Mouse (Mus musculus): ENCODE measurements around the gene Gtpbp6. TPM values are rescaled to one million over a fixed set of nuclear protein-coding genes. Genes with fewer than 3 reads are reported as not detected.
"Not testable (repeated sequence)": the region's sequence is repeated elsewhere in the genome, so short reads cannot be mapped to it uniquely, and the experiment has no call there.

Gtpbp6 gene
- polyA plus RNA-seq, 1 experiment = 56.7 TPM

GRCm38 (mm10) chr5:110094030-110094846 lies 13.8 kb downstream of the Gtpbp6 start, which contains the start of gene Gm35315:
Gm35315 (minus strand) TSS chr5:110094420.
- Histone ChIP-seq H3K79me3 (ENCODE audit: low read depth) (no peaks in the 10 kb centered on the region), H3K36me3 (ENCODE audit: control insufficient read depth, insufficient read depth) (no peaks in the 10 kb centered on the region), H3K4me3 (ENCODE audit: insufficient read depth, poor library complexity, severe bottlenecking) (peak within 1 kb of the TSS; percentile 31), H3K79me2 (ENCODE audit: control insufficient read depth, insufficient read depth) (no peaks in the 10 kb centered on the region), H3ac (ENCODE audit: control insufficient read depth, insufficient read length, low read depth) (peak within 1 kb of the TSS; percentile 76), H3K27me3 (ENCODE audit: control insufficient read depth, insufficient read depth, insufficient read length) (no peaks in the 10 kb centered on the region)
- TF ChIP-seq MYOD1 (IDR thresholded peaks at IDR 0.05; ENCODE audit: control insufficient read depth, insufficient read length, low read depth) (no peak), MAX (IDR thresholded peaks at IDR 0.05) (peak; percentile 64)

GRCm38 (mm10) chr5:110091546-110091945 lies 16.5 kb downstream of the Gtpbp6 start:
- H3K27me3 ChIP-seq (ENCODE audit: control insufficient read depth, insufficient read depth, insufficient read length) = no peaks in the 10 kb centered on the region
- TF ChIP-seq CEBPB (IDR thresholded peaks at IDR 0.05; ENCODE audit: low read depth) (no peak), MAX (IDR thresholded peaks at IDR 0.05) (no peak), MYOD1 (IDR thresholded peaks at IDR 0.05; ENCODE audit: control insufficient read depth, insufficient read length, low read depth) (no peak), MYOG (IDR thresholded peaks at IDR 0.05; ENCODE audit: control insufficient read depth, extremely low read depth, insufficient read length) (no peak)
- H3ac ChIP-seq (ENCODE audit: control insufficient read depth, insufficient read length, low read depth) = no peak overlapping the region

GRCm38 (mm10) chr5:110086161-110086866 lies 21.7 kb downstream of the Gtpbp6 start:
- Histone ChIP-seq H3K79me2 (ENCODE audit: control insufficient read depth, insufficient read depth) (no peaks in the 10 kb centered on the region), H3K4me3 (ENCODE audit: insufficient read depth, poor library complexity, severe bottlenecking) (no peak overlapping the region), H3K79me3 (ENCODE audit: low read depth) (no peaks in the 10 kb centered on the region), H3K27me3 (ENCODE audit: control insufficient read depth, insufficient read depth, insufficient read length) (no peaks in the 10 kb centered on the region), H3K36me3 (ENCODE audit: control insufficient read depth, insufficient read depth) (no peaks in the 10 kb centered on the region), H3ac (ENCODE audit: control insufficient read depth, insufficient read length, low read depth) (no peak overlapping the region)
- TF ChIP-seq FOSL1 (IDR thresholded peaks at IDR 0.05; ENCODE audit: insufficient read depth, low read length, poor library complexity, severe bottlenecking) = no peak
- TF ChIP-seq USF1 (IDR thresholded peaks at IDR 0.05; ENCODE audit: low read depth) = no peak
- no peak for TF ChIP-seq CEBPB (IDR thresholded peaks at IDR 0.05; ENCODE audit: low read depth)
- TF ChIP-seq MAX (IDR thresholded peaks at IDR 0.05) = no peak
- TF ChIP-seq CTCF (IDR thresholded peaks at IDR 0.05; ENCODE audit: control insufficient read depth, insufficient read depth, insufficient read length) = no peak
- TF ChIP-seq MYOD1 (IDR thresholded peaks at IDR 0.05; ENCODE audit: control insufficient read depth, insufficient read length, low read depth) = no peak
- TF ChIP-seq MYOG (IDR thresholded peaks at IDR 0.05; ENCODE audit: control insufficient read depth, extremely low read depth, insufficient read length) = no peak

More at GRCm38 (mm10) chr5:110091546-110091945, 16.5 kb downstream of the Gtpbp6 start:
- no peaks in the 10 kb centered on the region for H3K79me2 ChIP-seq (ENCODE audit: control insufficient read depth, insufficient read depth)
- no peak overlapping the region for H3K4me3 ChIP-seq (ENCODE audit: insufficient read depth, poor library complexity, severe bottlenecking)
- no peaks in the 10 kb centered on the region for H3K36me3 ChIP-seq (ENCODE audit: control insufficient read depth, insufficient read depth)
- H3K79me3 ChIP-seq (ENCODE audit: low read depth) = no peaks in the 10 kb centered on the region

GRCm38 (mm10) chr5:110082961-110083360 lies 25.0 kb downstream of the Gtpbp6 start:
- Histone ChIP-seq H3K4me3 (ENCODE audit: insufficient read depth, poor library complexity, severe bottlenecking) (no peak overlapping the region), H3ac (ENCODE audit: control insufficient read depth, insufficient read length, low read depth) (no peak overlapping the region), H3K27me3 (ENCODE audit: control insufficient read depth, insufficient read depth, insufficient read length) (no peaks in the 10 kb centered on the region), H3K79me2 (ENCODE audit: control insufficient read depth, insufficient read depth) (no peaks in the 10 kb centered on the region), H3K36me3 (ENCODE audit: control insufficient read depth, insufficient read depth) (no peaks in the 10 kb centered on the region), H3K79me3 (ENCODE audit: low read depth) (no peaks in the 10 kb centered on the region)
- TF ChIP-seq MYOD1 (IDR thresholded peaks at IDR 0.05; ENCODE audit: control insufficient read depth, insufficient read length, low read depth) (no peak), CEBPB (IDR thresholded peaks at IDR 0.05; ENCODE audit: low read depth) (no peak), MYOG (IDR thresholded peaks at IDR 0.05; ENCODE audit: control insufficient read depth, extremely low read depth, insufficient read length) (no peak), MAX (IDR thresholded peaks at IDR 0.05) (no peak), CTCF (IDR thresholded peaks at IDR 0.05; ENCODE audit: control insufficient read depth, insufficient read depth, insufficient read length) (no peak), FOSL1 (IDR thresholded peaks at IDR 0.05; ENCODE audit: insufficient read depth, low read length, poor library complexity, severe bottlenecking) (no peak), USF1 (IDR thresholded peaks at IDR 0.05; ENCODE audit: low read depth) (no peak)

GRCm38 (mm10) chr5:110072413-110072812 lies 35.6 kb downstream of the Gtpbp6 start, which contains the start of gene Gm17655:
Gm17655 (minus strand) TSS chr5:110072513.
- H3K27me3 ChIP-seq (ENCODE audit: control insufficient read depth, insufficient read depth, insufficient read length); H3K4me3 ChIP-seq (ENCODE audit: insufficient read depth, poor library complexity, severe bottlenecking); H3K79me2 ChIP-seq (ENCODE audit: control insufficient read depth, insufficient read depth); H3ac ChIP-seq (ENCODE audit: control insufficient read depth, insufficient read length, low read depth); H3K79me3 ChIP-seq (ENCODE audit: low read depth); H3K36me3 ChIP-seq (ENCODE audit: control insufficient read depth, insufficient read depth): not testable (repeated sequence)

Data from C2C12 (cell line).